Mouse (Mus musculus): ENCODE results near the gene Hoxb13. TPM values are rescaled to one million over a fixed set of nuclear protein-coding genes. Genes with fewer than 3 reads are reported as not detected.

Gene Hoxb13
- total and polyA plus RNA-seq, 3 experiments, result 13.8 to 16.7 TPM; not detected in 1

DNA sequence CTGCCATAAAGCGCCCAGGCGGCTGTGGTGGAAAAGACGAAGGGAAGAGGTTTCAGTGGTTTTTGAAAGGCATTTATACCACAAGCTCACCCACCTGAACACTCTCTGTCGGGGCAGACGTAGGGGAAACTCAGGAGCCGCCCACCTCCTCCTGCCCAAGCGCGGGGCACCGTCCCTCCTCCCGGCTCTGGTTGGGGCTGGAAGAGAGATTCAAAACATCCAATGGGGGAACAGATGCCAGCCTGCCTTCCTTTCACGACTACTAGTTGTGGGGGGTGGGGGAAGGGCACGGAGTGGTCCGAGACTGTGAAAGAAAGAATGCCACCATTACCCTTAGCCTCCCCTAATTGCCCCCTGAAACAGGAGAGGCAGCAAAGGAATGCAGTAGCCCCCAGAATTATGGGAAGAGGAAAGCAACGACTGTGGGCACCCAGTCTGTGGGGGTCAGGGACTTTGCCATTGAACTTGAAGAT is 6.1 kb downstream of the Hoxb13 start (continued):
- TF ChIP-seq TCF12 (IDR thresholded peaks at IDR 0.05; ENCODE audit: low read depth, low read length) (peak; percentile 57), GABPA (IDR thresholded peaks at IDR 0.05; ENCODE audit: low read depth, low read length) (no peak), ZNF384 (IDR thresholded peaks at IDR 0.05; ENCODE audit: low read depth, low read length) (no peak), ETS1 (IDR thresholded peaks at IDR 0.05; ENCODE audit: low read depth, low read length) (no peak; the same call in 1 of the 2 replicates), BHLHE40 (IDR thresholded peaks at IDR 0.05; ENCODE audit: borderline replicate concordance, low read depth, low read length) (peak; percentile 33; the same call in 1 of the 2 replicates), RCOR1 (IDR thresholded peaks at IDR 0.05; ENCODE audit: low read depth, low read length) (0 out of 2 replicates have a peak, but pooled peaks have one; percentile 16), TAL1 (IDR thresholded peaks at IDR 0.05; ENCODE audit: low read length) (no peak), USF2 (IDR thresholded peaks at IDR 0.05; ENCODE audit: borderline replicate concordance in 1 of 2, insufficient read depth in 1 of 2, low read depth in 1 of 2, low read length in 2 of 2) (no peak), RAD21 (IDR thresholded peaks at IDR 0.05; ENCODE audit: low read depth, low read length) (no peak), NELFE (IDR thresholded peaks at IDR 0.05; ENCODE audit: low read depth, low read length) (peak; percentile 60; the same call in 1 of the 2 replicates), HCFC1 (IDR thresholded peaks at IDR 0.05; ENCODE audit: low read depth, low read length) (0 out of 2 replicates have a peak, but pooled peaks have one; percentile 15)

GRCm38 (mm10) chr11:96201741-96202140 is 7.6 kb downstream of the Hoxb13 start:
- DNase-seq (ENCODE audit: low read depth, low spot score), result peak; percentile 25
- no peaks in the 10 kb centered on the region for H3K27me3 ChIP-seq (ENCODE audit: control insufficient read depth in 1 of 2, insufficient read depth in 2 of 2, low read length in 2 of 2)
- H3K36me3 ChIP-seq (ENCODE audit: control insufficient read depth in 1 of 2, insufficient read depth in 2 of 2, low read length in 2 of 2), result peaks cover 0 to 16% of the 10 kb centered on the region in 2 experiments; a peak in 2 of 4 replicates
- TF ChIP-seq POLR2AphosphoS2 (IDR thresholded peaks at IDR 0.05; ENCODE audit: low read length), result no peak
- TF ChIP-seq SMC3 (IDR thresholded peaks at IDR 0.05; ENCODE audit: low read depth, low read length), result no peak
- no peak for TF ChIP-seq RAD21 (IDR thresholded peaks at IDR 0.05; ENCODE audit: low read depth, low read length)
- H3K27ac ChIP-seq (ENCODE audit: control insufficient read depth, low read depth, low read length), result peak overlapping the region; percentile 95
- H3K9ac ChIP-seq (ENCODE audit: control insufficient read depth, low read depth, low read length, poor library complexity, severe bottlenecking), result peak overlapping the region; percentile 93; the same call in 1 of the 2 replicates
- peaks cover 5 to 18% of the 10 kb centered on the region in 2 experiments; a peak in 3 of 4 replicates for H3K4me1 ChIP-seq (ENCODE audit: control insufficient read depth in 1 of 2, insufficient read depth in 2 of 2, low read length in 2 of 2)
- no peak overlapping the region for H3K4me3 ChIP-seq (ENCODE audit: control insufficient read depth in 1 of 2, insufficient read depth in 1 of 2, low read depth in 2 of 2, low read length in 2 of 2)
- H3K9me3 ChIP-seq (replicated peaks; ENCODE audit: insufficient read depth, low read length), result no peaks in the 10 kb centered on the region
- H3K79me2 ChIP-seq (ENCODE audit: control insufficient read depth, insufficient read depth, low read length, poor library complexity), result peaks cover 12% of the 10 kb centered on the region

GRCm38 (mm10) chr11:96202401-96203081 is 8.4 kb downstream of the Hoxb13 start:
- peak overlapping the region; percentile 95 for H3K27ac ChIP-seq (ENCODE audit: control insufficient read depth, low read depth, low read length)
- H3K9me3 ChIP-seq (replicated peaks; ENCODE audit: insufficient read depth, low read length), result no peaks in the 10 kb centered on the region
- TF ChIP-seq TCF12 (IDR thresholded peaks at IDR 0.05; ENCODE audit: low read depth, low read length), result 0 out of 2 replicates have a peak, but pooled peaks have one; percentile 30
- peak; percentile 37; the same call in 1 of the 2 replicates for TF ChIP-seq E2F4 (IDR thresholded peaks at IDR 0.05; ENCODE audit: borderline replicate concordance, low read depth, low read length)
- no peak for TF ChIP-seq MYB (IDR thresholded peaks at IDR 0.05; ENCODE audit: low read depth, low read length)
- 0 out of 2 replicates have a peak, but pooled peaks have one; percentile 34 for TF ChIP-seq MYC (IDR thresholded peaks at IDR 0.05; ENCODE audit: low read depth, low read length)
- no peak for TF ChIP-seq MXI1 (IDR thresholded peaks at IDR 0.05; ENCODE audit: low read depth, low read length)
- TF ChIP-seq HCFC1 (IDR thresholded peaks at IDR 0.05; ENCODE audit: low read depth, low read length), result 0 out of 2 replicates have a peak, but pooled peaks have one; percentile 21
- no peak for TF ChIP-seq RCOR1 (IDR thresholded peaks at IDR 0.05; ENCODE audit: low read depth, low read length)
- TF ChIP-seq ZMIZ1 (IDR thresholded peaks at IDR 0.05; ENCODE audit: low read depth, low read length), result no peak
- no peak for TF ChIP-seq BHLHE40 (IDR thresholded peaks at IDR 0.05; ENCODE audit: borderline replicate concordance, low read depth, low read length)
- TF ChIP-seq TAL1 (IDR thresholded peaks at IDR 0.05; ENCODE audit: low read length), result no peak
- H3K4me3 ChIP-seq (ENCODE audit: control insufficient read depth in 1 of 2, insufficient read depth in 1 of 2, low read depth in 2 of 2, low read length in 2 of 2), result peak overlapping the region; percentile 78 to 88
- peak overlapping the region; percentile 93 for H3K9ac ChIP-seq (ENCODE audit: control insufficient read depth, low read depth, low read length, poor library complexity, severe bottlenecking)
- H3K4me1 ChIP-seq (ENCODE audit: control insufficient read depth in 1 of 2, insufficient read depth in 2 of 2, low read length in 2 of 2), result peaks cover 5 to 18% of the 10 kb centered on the region in 2 experiments; a peak in 3 of 4 replicates
- H3K79me2 ChIP-seq (ENCODE audit: control insufficient read depth, insufficient read depth, low read length, poor library complexity), result peaks cover 12% of the 10 kb centered on the region
- H3K36me3 ChIP-seq (ENCODE audit: control insufficient read depth in 1 of 2, insufficient read depth in 2 of 2, low read length in 2 of 2), result peaks cover 0 to 16% of the 10 kb centered on the region in 2 experiments; a peak in 2 of 4 replicates
- DNase-seq (ENCODE audit: low read depth, low spot score), result peak; percentile 81
- H3K27me3 ChIP-seq (ENCODE audit: control insufficient read depth in 1 of 2, insufficient read depth in 2 of 2, low read length in 2 of 2), result no peaks in the 10 kb centered on the region

Data from MEL (cell line).